Mouse (Mus musculus) small intestine, adult 2 months (tissue): Measurements from ENCODE around the gene Jph4.

Source experiments
- CTCF ChIP-seq: fragments of 200-500 bp; IDR thresholded peaks from 2 replicates; pipeline ENCODE4 v1.5.1; 2012; ENCODE audit warnings: low read depth, mild to moderate bottlenecking, control low read depth, inconsistent platforms, low read length, moderate library complexity, mixed read lengths; ENCODE audit not compliant: insufficient replicate concordance, insufficient read length; ENCODE audit errors: extremely low read depth
- POLR2A ChIP-seq: fragments of 200-500 bp; IDR thresholded peaks from 2 replicates; pipeline ENCODE4 v1.6.1; 2012; ENCODE audit warnings: low read depth, mild to moderate bottlenecking, control low read depth, inconsistent platforms, low read length, moderate library complexity

DNA sequence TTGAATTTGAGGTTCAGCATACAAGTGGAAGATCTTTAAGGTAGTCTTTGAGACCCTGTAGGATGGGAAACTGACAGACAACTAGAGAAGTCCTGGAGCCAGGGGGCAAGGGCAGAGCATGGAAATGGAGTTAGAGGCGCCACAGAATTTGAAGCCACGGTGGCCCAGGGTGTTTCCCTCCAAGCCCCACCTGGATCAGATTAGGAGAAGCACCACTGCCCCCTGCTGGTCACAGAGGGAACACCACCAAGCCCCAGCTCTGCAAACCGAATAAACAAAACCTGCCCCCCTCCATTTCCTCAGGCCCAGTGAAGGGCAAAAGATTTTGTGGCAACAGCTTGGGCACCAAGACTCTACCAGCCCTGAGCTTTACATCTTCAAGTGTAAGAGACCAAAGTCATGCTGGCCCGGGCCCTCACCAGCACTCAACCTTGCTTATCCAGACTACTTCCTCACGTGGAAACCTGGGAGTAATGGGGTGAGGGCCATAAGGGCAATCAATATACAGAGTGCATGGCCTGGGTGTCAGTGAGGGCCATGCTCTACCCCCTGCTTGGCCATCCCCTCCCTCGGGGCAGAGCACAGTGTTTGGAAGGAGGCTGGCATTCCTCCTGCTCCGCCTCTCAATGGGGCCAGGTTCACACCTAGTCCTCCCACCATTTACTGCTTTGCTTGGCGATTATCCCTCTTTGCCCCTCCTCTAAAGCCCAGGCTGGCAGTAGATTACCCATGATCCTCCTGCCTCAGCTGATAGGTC lies 37.3 kb downstream of the Jph4 start:
- TF ChIP-seq CTCF: peak; percentile 92
- TF ChIP-seq POLR2A: no peak
